31 mouse cellular contexts compared by ENCODE assay signal in genomic region chr3:70313119-70313868, GRCm38 (mm10).
DNase-seq lines count a peak whose midpoint lies in the region; ATAC-seq and TF ChIP-seq lines count a peak whose summit lies in the region.
"Had no signal": no experiment of that assay in that cellular context is flagged by ENCODE, and none has a peak within 500 bp of the region (broad histone marks: within the 10 kb centered on the region; RNA-seq: fewer than 3 reads in every experiment).

No protein-coding gene starts in this region.

- H3K4me1 ChIP-seq in kidney, embryonic 15.5 days: no peaks in the 10 kb centered on the region
- no peaks in the 10 kb centered on the region for H3K4me1 ChIP-seq in hindbrain, embryonic 15.5 days (replicated peaks)
- no peaks in the 10 kb centered on the region for H3K4me1 ChIP-seq in neural tube, embryonic 14.5 days (ENCODE audit: control insufficient read depth, insufficient read depth, low read length)
- no peaks in the 10 kb centered on the region for H3K4me1 ChIP-seq in stomach, postnatal 0 days (replicated peaks; ENCODE audit: control insufficient read depth, insufficient read depth)
- H3K4me1 ChIP-seq: limb, embryonic 15.5 days; liver, embryonic 13.5 days; megakaryocyte, embryonic 14.5 days had no signal

- WGBS in kidney, embryonic 15.5 days: 42% methylated on average over 7 of the region's 7 CpGs
- WGBS in hindbrain, embryonic 15.5 days: 59% methylated on average over 7 of the region's 7 CpGs
- WGBS in neural tube, embryonic 14.5 days: 57% methylated on average over 7 of the region's 7 CpGs
- WGBS in stomach, postnatal 0 days: 62% methylated on average over 7 of the region's 7 CpGs

- H3K4me2 ChIP-seq in kidney, embryonic 15.5 days: no peak overlapping the region
- H3K4me2 ChIP-seq in hindbrain, embryonic 15.5 days: no peak overlapping the region
- H3K4me2 ChIP-seq in neural tube, embryonic 14.5 days (ENCODE audit: low read depth, low read length): no peak overlapping the region
- no peak overlapping the region for H3K4me2 ChIP-seq in stomach, postnatal 0 days (replicated peaks; ENCODE audit: low read depth)
- H3K4me2 ChIP-seq: heart, embryonic 11.5 days; limb, embryonic 15.5 days; liver, embryonic 13.5 days had no signal

- H3K36me3 ChIP-seq in kidney, embryonic 15.5 days: no peaks in the 10 kb centered on the region
- no peaks in the 10 kb centered on the region for H3K36me3 ChIP-seq in hindbrain, embryonic 15.5 days
- no peaks in the 10 kb centered on the region for H3K36me3 ChIP-seq in neural tube, embryonic 14.5 days (ENCODE audit: control insufficient read depth, insufficient read depth, low read length)
- H3K36me3 ChIP-seq in stomach, postnatal 0 days (ENCODE audit: control insufficient read depth, insufficient read depth, low read length): no peaks in the 10 kb centered on the region
- H3K36me3 ChIP-seq: limb, embryonic 15.5 days; liver, embryonic 13.5 days had no signal

- no peak for DNase-seq in kidney, adult 11 months
- peak; percentile 15 for DNase-seq in brain, adult 2 months (ENCODE audit: low read depth, low spot score)
- no peak for DNase-seq in heart, adult 18-20 months
- DNase-seq in stomach, postnatal 0 days (ENCODE audit: low spot score): no peak
- DNase-seq: adrenal gland, postnatal 36 days; cerebellum, adult 2 months; cerebellum, postnatal 36 days; gastrocnemius, postnatal 25 days; heart, adult 11 months; heart, postnatal 36 days; kidney, adult 18-20 months; layer of hippocampus, postnatal 36 days; left cerebral cortex, postnatal 4 days; liver, embryonic 13.5 days; lung, adult 18-20 months; lung, postnatal 4 days; midbrain, embryonic 14.5 days; right cerebral cortex, adult 18-20 months; spleen, adult 18-20 months; thymus, adult 18-20 months; thymus, postnatal 36 days had no signal

- ATAC-seq in kidney, embryonic 15.5 days (replicated peaks; ENCODE audit: low FRiP score): peak; percentile 69
- ATAC-seq in hindbrain, embryonic 15.5 days (ENCODE audit: low FRiP score, low read depth): peak; percentile 71; the same call in 1 of the 2 replicates
- ATAC-seq in neural tube, embryonic 14.5 days (ENCODE audit: low read depth): peak; percentile 51; the same call in 1 of the 2 replicates
- ATAC-seq in stomach, postnatal 0 days (ENCODE audit: low FRiP score, low TSS enrichment): no peak
- ATAC-seq: CD4-positive, CD25-positive, alpha-beta regulatory T cell, adult 4 months; forebrain, embryonic 14.5 days; inflammation-experienced regulatory T-cells, adult 6 months; lung, postnatal 0 days had no signal

- no peaks in the 10 kb centered on the region for H3K27me3 ChIP-seq in kidney, embryonic 15.5 days
- no peaks in the 10 kb centered on the region for H3K27me3 ChIP-seq in hindbrain, embryonic 15.5 days
- no peaks in the 10 kb centered on the region for H3K27me3 ChIP-seq in neural tube, embryonic 14.5 days (ENCODE audit: control insufficient read depth, insufficient read depth, low read length)
- H3K27me3 ChIP-seq in stomach, postnatal 0 days (ENCODE audit: control insufficient read depth, insufficient read depth, low read length): no peaks in the 10 kb centered on the region
- H3K27me3 ChIP-seq: limb, embryonic 15.5 days; liver, embryonic 13.5 days; megakaryocyte, embryonic 14.5 days had no signal

- no peak for TF ChIP-seq EP300 in stomach, postnatal 0 days (optimal IDR thresholded peaks at IDR 0.05)

- TF ChIP-seq CTCF in stomach, postnatal 0 days (IDR thresholded peaks at IDR 0.05; ENCODE audit: low read depth): no peak

- no peak overlapping the region for H3K27ac ChIP-seq in kidney, embryonic 15.5 days
- no peak overlapping the region for H3K27ac ChIP-seq in hindbrain, embryonic 15.5 days (replicated peaks)
- H3K27ac ChIP-seq in neural tube, embryonic 14.5 days (ENCODE audit: low read depth, low read length): no peak overlapping the region
- no peak overlapping the region for H3K27ac ChIP-seq in stomach, postnatal 0 days (replicated peaks)
- H3K27ac ChIP-seq: limb, embryonic 15.5 days; liver, embryonic 13.5 days had no signal

- no peak overlapping the region for H3K9ac ChIP-seq in kidney, embryonic 15.5 days
- H3K9ac ChIP-seq in hindbrain, embryonic 15.5 days: no peak overlapping the region
- H3K9ac ChIP-seq in neural tube, embryonic 14.5 days (replicated peaks; ENCODE audit: low read depth, low read length): no peak overlapping the region
- H3K9ac ChIP-seq in stomach, postnatal 0 days (ENCODE audit: low read length): no peak overlapping the region
- H3K9ac ChIP-seq: limb, embryonic 15.5 days; liver, embryonic 13.5 days had no signal

- H3K4me3 ChIP-seq in kidney, embryonic 15.5 days (replicated peaks): no peak overlapping the region
- no peak overlapping the region for H3K4me3 ChIP-seq in hindbrain, embryonic 15.5 days
- H3K4me3 ChIP-seq in neural tube, embryonic 14.5 days (ENCODE audit: low read depth, low read length): no peak overlapping the region
- no peak overlapping the region for H3K4me3 ChIP-seq in stomach, postnatal 0 days (ENCODE audit: low read depth, low read length)
- H3K4me3 ChIP-seq: limb, embryonic 15.5 days; liver, embryonic 13.5 days; megakaryocyte, embryonic 14.5 days had no signal

- H3K9me3 ChIP-seq in kidney, embryonic 15.5 days (replicated peaks): no peaks in the 10 kb centered on the region
- H3K9me3 ChIP-seq in hindbrain, embryonic 15.5 days: no peaks in the 10 kb centered on the region
- no peaks in the 10 kb centered on the region for H3K9me3 ChIP-seq in neural tube, embryonic 14.5 days (ENCODE audit: control insufficient read depth, low read length)
- H3K9me3 ChIP-seq in stomach, postnatal 0 days (ENCODE audit: control insufficient read depth, low read length): no peaks in the 10 kb centered on the region
- H3K9me3 ChIP-seq: limb, embryonic 15.5 days; liver, embryonic 13.5 days had no signal
